In genomic region chr10:85044732-85045720, GRCm38 (mm10) we compare ENCODE assay signal across 8 mouse cellular contexts. TPM values are rescaled to one million over a fixed set of nuclear protein-coding genes. Genes with fewer than 3 reads are reported as not detected.
DNase-seq lines count a peak whose midpoint lies in the region; ATAC-seq and TF ChIP-seq lines count a peak whose summit lies in the region.

No protein-coding gene starts in this region.

- no peaks in the 10 kb centered on the region for H3K36me3 ChIP-seq in forebrain, embryonic 11.5 days (ENCODE audit: control insufficient read depth, insufficient read depth, low read length)
- H3K36me3 ChIP-seq in lung, postnatal 0 days (ENCODE audit: insufficient read depth, low read length): no peaks in the 10 kb centered on the region

- peak; percentile 28 to 34 for DNase-seq in cerebellum, adult 18-20 months
- no peak for DNase-seq in cerebellum, adult 11-12 months
- peak; percentile 46 for DNase-seq in brain, embryonic 18.5 days (ENCODE audit: low read depth, low spot score)
- DNase-seq in forebrain, embryonic 11.5 days (ENCODE audit: low spot score): peak; percentile 74
- DNase-seq in heart, postnatal 36 days: peak; percentile 56 to 58
- peak; percentile 38 to 61 for DNase-seq in layer of hippocampus, adult 2 months (ENCODE audit: low spot score in 2 of 2)
- DNase-seq in lung, postnatal 0 days (ENCODE audit: low spot score): peak; percentile 82
- DNase-seq in retina, embryonic 14.5 days (ENCODE audit: low spot score): peak; percentile 76

- ATAC-seq in forebrain, embryonic 11.5 days (replicated peaks; ENCODE audit: low FRiP score): 0 out of 2 replicates have a peak, but pooled peaks have one; percentile 37
- ATAC-seq in lung, postnatal 0 days: peak; percentile 58

- peak overlapping the region; percentile 37 for H3K9ac ChIP-seq in forebrain, embryonic 11.5 days (ENCODE audit: low read length)
- H3K9ac ChIP-seq in lung, postnatal 0 days (replicated peaks; ENCODE audit: low read depth): peak overlapping the region; percentile 32

- H3K4me3 ChIP-seq in forebrain, embryonic 11.5 days (ENCODE audit: low read depth, low read length): peak overlapping the region; percentile 13; the same call in 1 of the 2 replicates
- peak overlapping the region; percentile 28; the same call in 1 of the 2 replicates for H3K4me3 ChIP-seq in layer of hippocampus, adult 2 months
- peak overlapping the region; percentile 36 for H3K4me3 ChIP-seq in lung, postnatal 0 days (ENCODE audit: low read depth, low read length)

- TF ChIP-seq CTCF in layer of hippocampus, adult 2 months (conservative IDR thresholded peaks at IDR 0.05): peak; percentile 85
- TF ChIP-seq CTCF in lung, postnatal 0 days (IDR thresholded peaks at IDR 0.05): peak; percentile 82

- H3K4me2 ChIP-seq in forebrain, embryonic 11.5 days (ENCODE audit: low read depth, low read length, severe bottlenecking): peak overlapping the region; percentile 47
- H3K4me2 ChIP-seq in lung, postnatal 0 days (replicated peaks; ENCODE audit: low read depth, low read length): peak overlapping the region; percentile 54

- no peaks in the 10 kb centered on the region for H3K9me3 ChIP-seq in forebrain, embryonic 11.5 days (ENCODE audit: control insufficient read depth, low read length)
- no peaks in the 10 kb centered on the region for H3K9me3 ChIP-seq in lung, postnatal 0 days (ENCODE audit: low read length)

- peaks cover 8% of the 10 kb centered on the region; the same call in 1 of the 2 replicates for H3K4me1 ChIP-seq in forebrain, embryonic 11.5 days (replicated peaks; ENCODE audit: control insufficient read depth, insufficient read depth, low read length)
- no peaks in the 10 kb centered on the region for H3K4me1 ChIP-seq in lung, postnatal 0 days (ENCODE audit: insufficient read depth, low read depth, low read length)

- TF ChIP-seq EP300 in lung, postnatal 0 days (IDR thresholded peaks at IDR 0.05): no peak

- 7% methylated on average over 24 of the region's 24 CpGs for WGBS in forebrain, embryonic 11.5 days
- 8% methylated on average over 24 of the region's 24 CpGs for WGBS in lung, postnatal 0 days

- intact Hi-C loops in heart, postnatal 36 days (cut with DNase I): loop anchor here (1.0 to 10.0 kb wide), 7 partner anchors 32 to 528 kb away; partner anchors contain the start of genes Mterf2 and Ric8b

- no peak overlapping the region for H3K27ac ChIP-seq in forebrain, embryonic 11.5 days (ENCODE audit: low read depth, low read length)
- no peak overlapping the region for H3K27ac ChIP-seq in layer of hippocampus, adult 2 months
- no peak overlapping the region for H3K27ac ChIP-seq in lung, postnatal 0 days (ENCODE audit: low read length)

- H3K27me3 ChIP-seq in forebrain, embryonic 11.5 days (ENCODE audit: control insufficient read depth, insufficient read depth, low read length): peaks cover 6% of the 10 kb centered on the region; the same call in 1 of the 2 replicates
- no peaks in the 10 kb centered on the region for H3K27me3 ChIP-seq in lung, postnatal 0 days (replicated peaks; ENCODE audit: insufficient read depth, low read length)

RNA-seq across cellular contexts. Expression of gene Fhl4, which starts 57.3 kb away (rescaled TPM):
- polyA plus RNA-seq in forebrain, embryonic 11.5 days (2014; fragmentation: Nextera tagmentation; extraction: Ambion mirVana): 1.4 and 1.7 TPM in 2 replicates
- total RNA-seq in heart, postnatal 36 days (2021): under 1 TPM; 0.35 to 0.61 TPM
- under 1 TPM; 0.87 to 0.98 TPM for total RNA-seq in layer of hippocampus, adult 2 months (2021)
- polyA plus RNA-seq in lung, postnatal 0 days (2015; fragmentation: Nextera tagmentation; extraction: Ambion mirVana): 0.42 and 0.57 TPM in 2 replicates

RNA-seq across cellular contexts. Expression of gene Tmem263, which starts 57.4 kb away (rescaled TPM):
- polyA plus RNA-seq in forebrain, embryonic 11.5 days (2014; fragmentation: Nextera tagmentation; extraction: Ambion mirVana): 60.7 and 66.5 TPM in 2 replicates
- 10 to 100 TPM; 14.8 to 16.0 TPM for total RNA-seq in heart, postnatal 36 days (2021)
- 10 to 100 TPM; 27.8 to 30.1 TPM for total RNA-seq in layer of hippocampus, adult 2 months (2021)
- polyA plus RNA-seq in lung, postnatal 0 days (2015; fragmentation: Nextera tagmentation; extraction: Ambion mirVana): 30.3 and 33.4 TPM in 2 replicates
